Mouse (Mus musculus) left cerebral cortex, adult 6 months (tissue): Measurements from ENCODE around the gene Olfr1537. TPM values are rescaled to one million over a fixed set of nuclear protein-coding genes. Genes with fewer than 3 reads are reported as not detected.

Source experiments
- long read RNA-seq, 2 experiments: library from polyadenylated mRNA; unstranded; transcript quantifications; one replicate each; pipeline ENCODE4 v2.0.0; 2019 to 2020
- polyA plus RNA-seq: library from polyadenylated mRNA; unstranded; fragments of <200 nt; fragmentation: Nextera tagmentation; gene quantifications from 2 replicates; pipeline ENCODE4 v1.2.3, GENCODE M21; 2021

Olfr1537 gene
- not detected in 2 replicates for polyA plus RNA-seq
- long read RNA-seq, experiment 1: 0 reads
- long read RNA-seq, experiment 2: 0 reads

GRCm38 (mm10) chr9:39249894-39250293 lies at the start of gene Olfr1537:
Gene Olfr1537, minus strand, starts transcription at chr9:39249994.

GRCm38 (mm10) chr9:39276718-39277117 lies 26.9 kb upstream of the Olfr1537 start, which contains the start of gene Olfr945:
Gene Olfr945, minus strand, starts transcription at chr9:39276818.

GRCm38 (mm10) chr9:39201620-39202019 lies 48.2 kb downstream of the Olfr1537 start, which contains the start of gene Olfr944:
Gene Olfr944, plus strand, starts transcription at chr9:39201920.

Other genes starting within 250 kb of the Olfr1537 start
- gene Olfr146, start 226.6 kb downstream of the Olfr1537 start, polyA plus RNA-seq: not detected in 2 replicates
- not detected in 2 replicates for gene Olfr937, start 185.0 kb downstream of the Olfr1537 start, polyA plus RNA-seq
- not detected in 2 replicates for gene Olfr938, start 171.1 kb downstream of the Olfr1537 start, polyA plus RNA-seq
- not detected in 2 replicates for gene Olfr27, start 121.9 kb downstream of the Olfr1537 start, polyA plus RNA-seq
- gene Olfr943, start 83.7 kb downstream of the Olfr1537 start, polyA plus RNA-seq: 0.01 TPM in 1 of 2 replicates, not detected in the other
- gene Olfr944, start 48.1 kb downstream of the Olfr1537 start, polyA plus RNA-seq: not detected in 2 replicates
- gene Olfr945, start 26.8 kb upstream of the Olfr1537 start, polyA plus RNA-seq: not detected in 2 replicates
- gene Olfr948, start 76.1 kb upstream of the Olfr1537 start, polyA plus RNA-seq: not detected in 2 replicates
- not detected in 2 replicates for gene Olfr951, start 137.4 kb upstream of the Olfr1537 start, polyA plus RNA-seq
- gene Olfr952, start 177.2 kb upstream of the Olfr1537 start, polyA plus RNA-seq: not detected in 2 replicates
- gene Olfr954, start 206.7 kb upstream of the Olfr1537 start, polyA plus RNA-seq: not detected in 2 replicates
- not detected in 2 replicates for gene Olfr955, start 221.9 kb upstream of the Olfr1537 start, polyA plus RNA-seq
- not detected in 2 replicates for gene Olfr44, start 244.0 kb upstream of the Olfr1537 start, polyA plus RNA-seq